Mouse (Mus musculus): Measurements from ENCODE around the gene Adcy3. TPM values are rescaled to one million over a fixed set of nuclear protein-coding genes. Genes with fewer than 3 reads are reported as not detected.

Gene Adcy3
- total RNA-seq, 2 experiments from 2014 or later = 47.6 to 48.6 TPM

GRCm38 (mm10) chr12:4192514-4192913, 59.6 kb downstream of the Adcy3 start:
- no peak for TF ChIP-seq CTCF (conservative IDR thresholded peaks at IDR 0.05)
- no peak overlapping the region for H3K4me3 ChIP-seq
- no peak for DNase-seq (ENCODE audit: low spot score in 2 of 2)
- no peak overlapping the region for H3K27ac ChIP-seq

GRCm38 (mm10) chr12:4193025-4193740, 60.3 kb downstream of the Adcy3 start:
- no peak overlapping the region for H3K27ac ChIP-seq
- DNase-seq (ENCODE audit: low spot score in 2 of 2) = no peak
- no peak for TF ChIP-seq CTCF (conservative IDR thresholded peaks at IDR 0.05)
- no peak overlapping the region for H3K4me3 ChIP-seq

- H3K27ac ChIP-seq = no peak overlapping the region
- H3K4me3 ChIP-seq = no peak overlapping the region
- DNase-seq (ENCODE audit: low spot score in 2 of 2) = peak; percentile 42 to 56
- peak; percentile 24 for TF ChIP-seq CTCF (conservative IDR thresholded peaks at IDR 0.05)
These were observed 61.7 kb downstream of the Adcy3 start for GRCm38 (mm10) chr12:4194643-4195042.

GRCm38 (mm10) chr12:4198702-4199101, 65.8 kb downstream of the Adcy3 start:
- DNase-seq (ENCODE audit: low spot score in 2 of 2) = no peak
- no peak for TF ChIP-seq CTCF (conservative IDR thresholded peaks at IDR 0.05)

GRCm38 (mm10) chr12:4199271-4199670, 66.4 kb downstream of the Adcy3 start:
- no peak for DNase-seq (ENCODE audit: low spot score in 2 of 2)
- no peak overlapping the region for H3K4me3 ChIP-seq
- no peak for TF ChIP-seq CTCF (conservative IDR thresholded peaks at IDR 0.05)
- no peak overlapping the region for H3K27ac ChIP-seq

More at GRCm38 (mm10) chr12:4198702-4199101, 65.8 kb downstream of the Adcy3 start:
- no peak overlapping the region for H3K4me3 ChIP-seq
- H3K27ac ChIP-seq = no peak overlapping the region

- no peak overlapping the region for H3K4me3 ChIP-seq
- DNase-seq (ENCODE audit: low spot score in 2 of 2) = peak; percentile 33 to 73
- H3K27ac ChIP-seq = no peak overlapping the region
- TF ChIP-seq CTCF (conservative IDR thresholded peaks at IDR 0.05) = no peak
These were observed 68.7 kb downstream of the Adcy3 start for GRCm38 (mm10) chr12:4201454-4202200.

- no peak for TF ChIP-seq CTCF (conservative IDR thresholded peaks at IDR 0.05)
- H3K27ac ChIP-seq = no peak overlapping the region
- H3K4me3 ChIP-seq = no peak overlapping the region
- no peak for DNase-seq (ENCODE audit: low spot score in 2 of 2)
These were observed 69.3 kb downstream of the Adcy3 start for GRCm38 (mm10) chr12:4202206-4202605.

GRCm38 (mm10) chr12:4206106-4206505, 73.2 kb downstream of the Adcy3 start:
- no peak overlapping the region for H3K27ac ChIP-seq
- TF ChIP-seq CTCF (conservative IDR thresholded peaks at IDR 0.05) = no peak
- no peak overlapping the region for H3K4me3 ChIP-seq
- no peak for DNase-seq (ENCODE audit: low spot score in 2 of 2)

- H3K4me3 ChIP-seq = no peak overlapping the region
- no peak overlapping the region for H3K27ac ChIP-seq
- DNase-seq (ENCODE audit: low spot score in 2 of 2) = peak; percentile 61 to 70
- peak; percentile 90 for TF ChIP-seq CTCF (conservative IDR thresholded peaks at IDR 0.05)
These were observed 75.7 kb downstream of the Adcy3 start for GRCm38 (mm10) chr12:4208405-4209133.

GRCm38 (mm10) chr12:4209196-4209595, 76.3 kb downstream of the Adcy3 start:
- TF ChIP-seq CTCF (conservative IDR thresholded peaks at IDR 0.05) = no peak
- Histone ChIP-seq H3K4me3 (no peak overlapping the region), H3K27ac (no peak overlapping the region)
- no peak for DNase-seq (ENCODE audit: low spot score in 2 of 2)

- no peak for DNase-seq (ENCODE audit: low spot score in 2 of 2)
- no peak overlapping the region for H3K4me3 ChIP-seq
These were observed 78.3 kb downstream of the Adcy3 start for GRCm38 (mm10) chr12:4211174-4211573.

GRCm38 (mm10) chr12:4212908-4213307, 80.0 kb downstream of the Adcy3 start:
- no peak for DNase-seq (ENCODE audit: low spot score in 2 of 2)
- H3K27ac ChIP-seq = no peak overlapping the region
- H3K4me3 ChIP-seq = no peak overlapping the region
- TF ChIP-seq CTCF (conservative IDR thresholded peaks at IDR 0.05) = no peak

More at GRCm38 (mm10) chr12:4211174-4211573, 78.3 kb downstream of the Adcy3 start:
- no peak overlapping the region for H3K27ac ChIP-seq
- TF ChIP-seq CTCF (conservative IDR thresholded peaks at IDR 0.05) = no peak

- DNase-seq (ENCODE audit: low spot score in 2 of 2) = no peak
- no peak for TF ChIP-seq CTCF (conservative IDR thresholded peaks at IDR 0.05)
- H3K4me3 ChIP-seq = no peak overlapping the region
- H3K27ac ChIP-seq = no peak overlapping the region
These were observed 97.3 kb downstream of the Adcy3 start for GRCm38 (mm10) chr12:4230156-4230555.

Data from layer of hippocampus, adult 2 months (tissue).